Mouse (Mus musculus): ENCODE measurements around the gene Tyk2.

GRCm38 (mm10) chr9:21090537-21090936 is 40.5 kb downstream of the Tyk2 start:
- TF ChIP-seq POLR2A (IDR thresholded peaks at IDR 0.05; ENCODE audit: low read depth, low read length), result no peak
- no peak for TF ChIP-seq CTCF (IDR thresholded peaks at IDR 0.05; ENCODE audit: extremely low read depth, insufficient read length, insufficient replicate concordance, low read depth, low read length)
